Mouse (Mus musculus) lung, embryonic 15.5 days (tissue): ENCODE results near the gene Csmd2. TPM values are rescaled to one million over a fixed set of nuclear protein-coding genes. Genes with fewer than 3 reads are reported as not detected.

Source experiments
- ATAC-seq: fragments of 200-750 bp; cut with Nextera tagmentation; 2 replicates; pipeline ENCODE4 v1.8.0; 2017; ENCODE audit warnings: moderate number of reproducible peaks, borderline replicate concordance; ENCODE audit not compliant: low FRiP score, low TSS enrichment; ENCODE audit errors: extremely low read depth
- H3K27ac ChIP-seq: fragments of 300-500 bp; sonication (generic); 2 replicates; pipeline ENCODE4 v1.5.1; 2015; ENCODE audit warnings: moderate library complexity, mild to moderate bottlenecking, inconsistent platforms
- H3K27me3 ChIP-seq: fragments of 300-500 bp; sonication (generic); 2 replicates; pipeline ENCODE4 v1.6.1; 2015; ENCODE audit warnings: inconsistent platforms
- H3K36me3 ChIP-seq: fragments of 300-500 bp; sonication (generic); 2 replicates; pipeline ENCODE4 v1.6.1; 2015; ENCODE audit warnings: inconsistent platforms
- H3K4me1 ChIP-seq: fragments of 300-500 bp; sonication (generic); 2 replicates; pipeline ENCODE4 v1.6.1; 2015; ENCODE audit warnings: inconsistent platforms
- H3K4me2 ChIP-seq: fragments of 300-500 bp; sonication (generic); 2 replicates; pipeline ENCODE4 v1.6.1; 2015; ENCODE audit warnings: inconsistent platforms, mild to moderate bottlenecking, moderate library complexity
- H3K4me3 ChIP-seq: fragments of 300-500 bp; sonication (generic); 2 replicates; pipeline ENCODE4 v1.5.1; 2015; ENCODE audit warnings: mild to moderate bottlenecking, inconsistent platforms
- H3K9ac ChIP-seq: fragments of 300-500 bp; sonication (generic); 2 replicates; pipeline ENCODE4 v1.6.1; 2015; ENCODE audit warnings: inconsistent platforms
- H3K9me3 ChIP-seq: fragments of 300-500 bp; sonication (generic); 2 replicates; pipeline ENCODE4 v1.6.1; 2016; ENCODE audit warnings: inconsistent platforms
- WGBS: fragments of 180-500 bp; shearing (Covaris S2); methylation state at CpG from one replicate; pipeline ENCODE4 v1.1.7; 2015; 5-methylcytosine and 5-hydroxymethylcytosine counted together
- polyA plus RNA-seq: library from polyadenylated mRNA; unstranded; fragments of >200 nt; fragmentation: Nextera tagmentation; extraction: Ambion mirVana; gene quantifications from 2 replicates; pipeline ENCODE4 v1.2.1, GENCODE M21; 2015

The Csmd2 gene
- polyA plus RNA-seq, 1 experiment from 2014 or later = 0.21 TPM

DNA sequence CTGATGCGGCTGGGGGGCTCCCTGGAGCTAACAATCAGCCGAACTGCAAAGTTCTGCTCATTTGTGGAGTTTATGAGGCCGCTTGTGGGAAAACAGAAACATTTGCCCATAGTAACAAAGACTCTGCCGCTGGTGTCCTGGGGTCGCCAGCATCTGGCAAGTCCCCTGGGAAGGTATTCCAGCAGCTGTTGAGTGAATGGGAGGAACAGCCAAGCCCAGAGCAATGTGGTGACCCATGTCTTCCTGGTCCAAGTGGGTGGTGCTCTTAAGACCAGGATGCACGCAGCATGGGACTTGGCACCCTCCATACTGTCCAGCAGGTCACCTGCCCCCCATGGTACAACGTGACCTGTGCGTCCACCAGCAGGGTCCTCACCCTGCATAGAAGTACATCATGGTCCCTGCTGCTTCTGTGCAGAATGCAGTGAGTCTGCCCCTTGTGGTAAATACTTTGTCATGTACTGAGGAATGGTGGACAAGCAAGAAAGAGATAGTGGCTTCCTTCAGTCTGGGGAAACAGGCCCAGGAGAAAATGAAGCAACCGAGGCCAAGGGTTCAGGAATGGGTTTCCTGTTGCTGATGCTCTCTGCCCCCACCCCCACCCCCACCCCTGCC, 281.7 kb downstream of the Csmd2 start:
- H3K4me3 ChIP-seq = no peak overlapping the region
- 68% methylated on average over 9 of the region's 9 CpGs for WGBS
- peak overlapping the region; percentile 45; the same call in 1 of the 2 replicates for H3K27ac ChIP-seq
- no peaks in the 10 kb centered on the region for H3K36me3 ChIP-seq
- no peak overlapping the region for H3K4me2 ChIP-seq
- H3K27me3 ChIP-seq = no peaks in the 10 kb centered on the region
- no peaks in the 10 kb centered on the region for H3K9me3 ChIP-seq
- peaks cover 39% of the 10 kb centered on the region for H3K4me1 ChIP-seq
- ATAC-seq = no peak
- no peak overlapping the region for H3K9ac ChIP-seq

DNA sequence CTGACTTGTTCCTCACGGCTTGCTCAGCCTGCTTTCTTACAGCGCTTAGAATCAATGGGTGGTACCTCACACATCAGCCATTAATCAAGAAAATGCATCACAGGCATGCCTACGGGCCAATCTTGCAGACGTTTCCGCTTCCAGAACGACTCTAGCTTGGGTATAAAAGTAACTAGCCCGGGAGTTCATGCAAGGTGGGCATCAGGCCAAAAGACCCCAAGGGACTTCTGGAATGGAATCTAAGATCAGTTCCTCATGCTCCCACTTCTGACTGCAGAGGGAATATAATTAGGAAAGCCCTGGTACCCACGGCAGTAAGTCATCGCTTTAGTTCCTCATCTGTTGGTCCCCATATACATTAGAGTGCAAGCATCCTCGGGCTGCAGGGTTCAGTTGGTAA, 282.5 kb downstream of the Csmd2 start:
- Histone ChIP-seq H3K9me3 (no peaks in the 10 kb centered on the region), H3K36me3 (no peaks in the 10 kb centered on the region), H3K4me1 (peaks cover 38% of the 10 kb centered on the region), H3K4me2 (no peak overlapping the region), H3K4me3 (no peak overlapping the region), H3K27ac (peak overlapping the region; percentile 45), H3K27me3 (no peaks in the 10 kb centered on the region), H3K9ac (no peak overlapping the region)
- WGBS = 46% methylated on average over 10 of the region's 10 CpGs
- ATAC-seq = no peak

DNA sequence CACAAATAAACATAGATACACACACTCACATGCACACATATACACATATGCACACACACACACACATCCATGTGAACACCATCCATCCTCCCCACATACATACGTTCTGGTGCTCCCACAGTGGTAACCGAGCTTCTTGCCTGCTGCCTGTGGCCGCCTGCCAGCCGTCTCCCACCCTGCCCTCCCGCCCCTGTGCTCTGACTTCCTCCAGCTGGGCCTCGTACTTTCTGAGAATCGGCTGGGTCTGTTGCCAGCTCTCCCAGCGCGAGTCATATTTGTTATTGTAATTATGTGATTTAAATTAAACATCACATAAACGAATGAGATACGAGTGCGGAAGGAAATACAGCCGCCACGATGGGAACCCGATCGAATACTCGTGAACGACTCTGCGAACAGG, 283.3 kb downstream of the Csmd2 start:
- Histone ChIP-seq H3K27me3 (no peaks in the 10 kb centered on the region), H3K4me1 (peaks cover 37% of the 10 kb centered on the region), H3K4me2 (no peak overlapping the region), H3K9ac (no peak overlapping the region), H3K9me3 (no peaks in the 10 kb centered on the region), H3K4me3 (no peak overlapping the region), H3K36me3 (no peaks in the 10 kb centered on the region), H3K27ac (peak overlapping the region; percentile 76)
- WGBS = 26% methylated on average over 19 of the region's 19 CpGs
- ATAC-seq = peak; percentile 81; the same call in 1 of the 2 replicates

DNA sequence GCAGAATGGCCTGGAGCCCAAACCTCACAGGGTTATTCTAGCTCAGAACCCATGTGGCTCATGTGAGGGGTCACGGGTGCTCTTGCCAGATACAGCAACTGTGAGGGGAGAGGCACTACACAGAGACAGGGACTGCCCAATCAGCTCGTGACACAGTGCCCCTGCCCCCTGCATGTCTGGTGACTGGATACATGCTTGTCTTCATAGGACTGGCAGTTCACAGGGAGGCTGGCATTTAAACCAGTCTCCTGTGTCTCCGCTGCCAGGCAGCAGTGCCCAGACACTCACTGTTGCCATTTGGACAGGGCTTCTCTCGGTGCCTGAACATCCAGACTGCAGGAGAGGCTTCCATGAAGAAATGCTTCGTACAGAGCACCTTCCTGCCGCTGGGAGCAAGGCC, 284.8 kb downstream of the Csmd2 start:
- 66% methylated on average over 6 of the region's 6 CpGs for WGBS
- peaks cover 37% of the 10 kb centered on the region for H3K4me1 ChIP-seq
- H3K27ac ChIP-seq = no peak overlapping the region
- H3K27me3 ChIP-seq = no peaks in the 10 kb centered on the region
- no peaks in the 10 kb centered on the region for H3K9me3 ChIP-seq
- no peak overlapping the region for H3K4me2 ChIP-seq
- ATAC-seq = no peak
- H3K9ac ChIP-seq = no peak overlapping the region
- no peak overlapping the region for H3K4me3 ChIP-seq
- H3K36me3 ChIP-seq = no peaks in the 10 kb centered on the region

DNA sequence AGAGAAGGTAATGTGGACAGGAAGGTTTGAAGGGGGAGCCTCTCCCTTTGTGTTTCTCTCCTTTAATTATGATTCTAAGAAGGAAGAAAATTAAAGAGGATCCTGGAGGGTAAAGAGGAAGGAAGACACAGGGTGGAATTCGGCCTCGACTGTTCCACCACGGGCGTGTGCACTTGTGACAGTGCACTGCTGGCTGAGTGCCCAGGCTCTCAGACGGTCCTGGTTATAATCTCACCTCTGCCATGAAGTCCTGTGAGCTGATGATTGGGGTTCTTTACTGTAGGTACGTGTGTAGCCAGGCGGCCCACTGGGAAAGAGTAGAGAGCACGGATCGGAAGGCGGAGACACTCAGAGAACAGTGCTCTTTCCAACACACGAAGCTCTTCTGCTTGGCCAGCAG, 285.5 kb downstream of the Csmd2 start:
- no peaks in the 10 kb centered on the region for H3K27me3 ChIP-seq
- H3K4me2 ChIP-seq = no peak overlapping the region
- H3K36me3 ChIP-seq = no peaks in the 10 kb centered on the region
- no peak overlapping the region for H3K4me3 ChIP-seq
- ATAC-seq = no peak
- 61% methylated on average over 11 of the region's 11 CpGs for WGBS
- H3K9me3 ChIP-seq = no peaks in the 10 kb centered on the region
- peaks cover 37% of the 10 kb centered on the region for H3K4me1 ChIP-seq
- H3K9ac ChIP-seq = no peak overlapping the region
- H3K27ac ChIP-seq = no peak overlapping the region

DNA sequence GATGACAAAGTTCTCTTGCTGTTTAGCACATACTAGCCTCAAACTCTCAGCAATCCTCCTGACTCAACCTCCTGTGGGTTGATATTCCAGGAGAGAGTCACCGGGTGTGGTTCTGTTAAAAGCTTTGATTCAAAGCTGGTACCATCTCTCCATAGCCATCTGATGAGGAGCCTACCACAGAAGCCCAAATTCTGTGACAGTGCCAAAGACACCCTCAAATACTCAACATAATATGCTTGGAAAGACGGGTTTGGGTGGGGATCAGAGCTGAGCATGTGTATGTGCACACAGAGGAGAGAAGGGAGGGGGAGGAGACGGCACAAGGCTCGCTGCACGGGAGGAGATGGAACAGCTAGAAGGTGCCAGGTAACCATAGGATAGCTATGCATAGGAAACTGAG, 287.5 kb downstream of the Csmd2 start:
- peaks cover 25% of the 10 kb centered on the region for H3K4me1 ChIP-seq
- H3K9me3 ChIP-seq = no peaks in the 10 kb centered on the region
- H3K4me3 ChIP-seq = no peak overlapping the region
- H3K27ac ChIP-seq = no peak overlapping the region
- H3K36me3 ChIP-seq = no peaks in the 10 kb centered on the region
- 80% methylated on average over 5 of the region's 5 CpGs for WGBS
- no peak overlapping the region for H3K4me2 ChIP-seq
- ATAC-seq = no peak
- no peak overlapping the region for H3K9ac ChIP-seq
- no peaks in the 10 kb centered on the region for H3K27me3 ChIP-seq

DNA sequence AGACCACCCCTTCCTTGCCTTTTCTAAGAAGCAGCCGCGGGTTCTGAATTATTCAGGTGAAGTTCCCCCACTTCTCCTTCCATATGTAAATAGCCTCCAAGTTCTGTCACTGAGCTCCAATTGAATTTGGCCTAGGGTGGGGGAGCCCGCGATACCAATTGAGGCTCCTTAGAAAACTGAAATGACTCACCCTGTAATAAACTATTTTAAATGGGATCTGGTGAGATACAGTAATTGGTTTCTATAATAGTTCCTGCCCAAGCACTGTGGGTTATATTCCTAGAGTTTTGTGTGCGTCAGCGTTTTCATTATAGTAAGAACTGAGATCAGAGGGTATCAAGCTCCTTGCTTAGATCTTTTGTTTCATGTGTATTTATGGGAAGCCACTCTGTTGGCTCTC, 287.9 kb downstream of the Csmd2 start:
- WGBS = 81% methylated on average over 6 of the region's 6 CpGs
- Histone ChIP-seq H3K4me1 (peaks cover 20% of the 10 kb centered on the region), H3K27ac (no peak overlapping the region), H3K9ac (no peak overlapping the region), H3K4me3 (no peak overlapping the region), H3K9me3 (no peaks in the 10 kb centered on the region), H3K36me3 (no peaks in the 10 kb centered on the region), H3K27me3 (no peaks in the 10 kb centered on the region), H3K4me2 (no peak overlapping the region)
- ATAC-seq = no peak

DNA sequence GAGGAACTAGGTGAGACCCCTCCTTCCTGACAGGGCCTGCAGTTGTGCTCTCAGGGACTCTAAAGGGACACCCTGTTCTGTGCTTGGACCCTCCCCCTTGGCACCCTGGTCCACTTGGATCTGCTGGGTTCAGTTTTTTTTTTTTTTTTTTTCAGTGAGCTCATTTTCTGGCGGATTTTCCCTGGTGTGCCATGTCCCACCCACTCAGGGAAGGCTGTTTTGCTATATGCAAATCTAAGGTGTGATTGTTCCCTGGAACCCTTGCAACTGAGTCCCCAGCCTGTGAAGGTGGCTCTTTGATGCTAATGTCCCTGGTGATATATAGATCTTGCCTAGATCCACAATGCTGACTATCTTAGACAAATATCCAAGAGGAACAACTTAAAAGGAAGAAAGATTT, 297.4 kb downstream of the Csmd2 start:
- no peaks in the 10 kb centered on the region for H3K27me3 ChIP-seq
- H3K4me1 ChIP-seq = no peaks in the 10 kb centered on the region
- WGBS = 64% methylated on average over 1 of the region's 1 CpGs
- no peak overlapping the region for H3K27ac ChIP-seq
- no peak overlapping the region for H3K4me2 ChIP-seq
- no peak overlapping the region for H3K9ac ChIP-seq
- no peaks in the 10 kb centered on the region for H3K36me3 ChIP-seq
- no peak for ATAC-seq
- no peak overlapping the region for H3K4me3 ChIP-seq
- H3K9me3 ChIP-seq = no peaks in the 10 kb centered on the region

DNA sequence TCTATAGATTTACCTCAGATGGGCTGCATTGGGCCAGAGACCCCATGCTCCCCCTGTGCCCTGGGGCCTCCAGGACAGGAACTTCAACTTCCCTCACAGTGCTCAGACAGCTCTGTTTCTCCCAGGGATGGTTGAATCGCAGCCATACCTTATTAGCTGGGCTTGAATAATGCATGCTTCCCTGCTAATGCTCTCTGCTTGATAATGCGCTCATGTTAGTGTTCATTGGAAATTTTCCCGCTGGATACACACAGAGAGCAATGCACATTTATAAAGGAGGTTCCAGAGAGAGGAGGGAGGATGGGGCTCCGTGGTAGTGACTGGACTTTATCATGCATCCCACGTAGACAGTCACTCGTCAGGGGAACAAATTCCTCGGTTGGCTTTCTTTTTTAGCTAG, 300.4 kb downstream of the Csmd2 start:
- Histone ChIP-seq H3K4me3 (no peak overlapping the region), H3K27ac (no peak overlapping the region), H3K4me2 (no peak overlapping the region), H3K36me3 (no peaks in the 10 kb centered on the region), H3K9me3 (no peaks in the 10 kb centered on the region), H3K9ac (no peak overlapping the region), H3K4me1 (no peaks in the 10 kb centered on the region), H3K27me3 (no peaks in the 10 kb centered on the region)
- WGBS = 77% methylated on average over 7 of the region's 7 CpGs
- ATAC-seq = no peak

DNA sequence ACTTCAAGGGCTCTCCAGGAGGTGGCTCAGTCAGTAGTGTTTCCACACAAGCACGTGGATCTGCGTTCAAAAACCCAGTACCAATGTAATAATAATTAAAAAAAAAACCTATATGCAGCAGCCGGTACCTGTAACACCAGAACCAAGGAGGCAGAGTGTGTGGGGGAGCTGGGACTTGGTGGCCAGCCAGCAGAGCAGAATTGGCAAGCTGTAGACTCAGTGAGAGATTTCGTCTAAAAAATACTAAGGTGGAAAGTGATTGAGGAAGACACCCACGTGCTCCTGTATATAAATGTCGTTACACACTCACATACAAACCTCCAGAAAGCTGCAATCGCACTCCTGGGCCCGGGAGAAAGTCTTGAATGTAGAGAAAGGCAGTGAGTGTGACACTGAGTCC, 316.4 kb downstream of the Csmd2 start:
- H3K4me1 ChIP-seq = no peaks in the 10 kb centered on the region
- no peaks in the 10 kb centered on the region for H3K36me3 ChIP-seq
- no peak overlapping the region for H3K4me3 ChIP-seq
- ATAC-seq = no peak
- no peaks in the 10 kb centered on the region for H3K9me3 ChIP-seq
- H3K9ac ChIP-seq = no peak overlapping the region
- WGBS = 59% methylated on average over 8 of the region's 8 CpGs
- H3K27me3 ChIP-seq = no peaks in the 10 kb centered on the region
- H3K27ac ChIP-seq = no peak overlapping the region
- no peak overlapping the region for H3K4me2 ChIP-seq

DNA sequence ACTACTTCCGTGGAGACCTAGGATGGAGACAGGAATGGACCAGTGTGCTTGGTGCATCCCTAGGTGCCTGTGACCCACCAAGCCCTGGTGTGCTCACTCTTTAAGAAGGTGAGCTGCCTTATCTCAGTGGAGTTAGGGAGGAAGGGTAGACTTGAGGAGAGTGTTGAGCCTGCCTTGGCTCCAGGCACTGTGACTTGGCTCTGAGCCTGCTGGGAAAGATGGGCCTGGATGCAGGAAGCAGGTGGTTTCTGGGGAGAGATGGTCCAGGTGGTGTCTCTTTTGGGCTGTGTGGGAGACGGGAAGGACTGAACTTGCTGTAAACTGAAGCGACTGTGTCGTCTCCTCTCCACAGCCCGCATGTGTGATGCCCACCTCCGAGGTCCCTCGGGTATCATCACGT, 318.4 kb downstream of the Csmd2 start:
- H3K4me2 ChIP-seq = no peak overlapping the region
- WGBS = 96% methylated on average over 8 of the region's 8 CpGs
- no peak overlapping the region for H3K9ac ChIP-seq
- no peaks in the 10 kb centered on the region for H3K27me3 ChIP-seq
- H3K36me3 ChIP-seq = no peaks in the 10 kb centered on the region
- no peaks in the 10 kb centered on the region for H3K4me1 ChIP-seq
- H3K4me3 ChIP-seq = no peak overlapping the region
- H3K9me3 ChIP-seq = no peaks in the 10 kb centered on the region
- no peak overlapping the region for H3K27ac ChIP-seq
- ATAC-seq = no peak

DNA sequence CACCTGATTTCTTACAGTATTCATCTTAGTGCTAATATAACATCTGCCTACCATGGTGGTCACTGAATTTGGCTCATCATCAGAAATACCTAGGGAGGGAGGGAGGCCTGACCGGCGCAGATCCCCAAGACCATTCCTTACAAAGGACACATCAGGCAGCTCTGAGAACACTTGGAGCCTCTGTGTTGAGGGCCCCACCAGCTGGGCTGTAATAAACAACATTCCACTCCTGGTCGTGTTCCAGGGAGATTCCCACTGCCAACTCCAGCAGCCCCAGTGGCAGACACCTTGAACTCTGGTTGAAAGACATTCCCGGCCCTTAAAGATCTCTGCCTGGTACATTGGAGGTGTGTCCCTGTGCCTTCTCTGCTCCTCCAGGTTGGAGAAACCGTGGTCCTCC, 327.7 kb downstream of the Csmd2 start:
- no peaks in the 10 kb centered on the region for H3K9me3 ChIP-seq
- H3K27ac ChIP-seq = no peak overlapping the region
- no peak overlapping the region for H3K4me3 ChIP-seq
- H3K4me2 ChIP-seq = no peak overlapping the region
- no peaks in the 10 kb centered on the region for H3K36me3 ChIP-seq
- H3K9ac ChIP-seq = no peak overlapping the region
- peaks cover 12% of the 10 kb centered on the region; the same call in 1 of the 2 replicates for H3K4me1 ChIP-seq
- no peaks in the 10 kb centered on the region for H3K27me3 ChIP-seq
- WGBS = 36% methylated on average over 5 of the region's 5 CpGs
- no peak for ATAC-seq

DNA sequence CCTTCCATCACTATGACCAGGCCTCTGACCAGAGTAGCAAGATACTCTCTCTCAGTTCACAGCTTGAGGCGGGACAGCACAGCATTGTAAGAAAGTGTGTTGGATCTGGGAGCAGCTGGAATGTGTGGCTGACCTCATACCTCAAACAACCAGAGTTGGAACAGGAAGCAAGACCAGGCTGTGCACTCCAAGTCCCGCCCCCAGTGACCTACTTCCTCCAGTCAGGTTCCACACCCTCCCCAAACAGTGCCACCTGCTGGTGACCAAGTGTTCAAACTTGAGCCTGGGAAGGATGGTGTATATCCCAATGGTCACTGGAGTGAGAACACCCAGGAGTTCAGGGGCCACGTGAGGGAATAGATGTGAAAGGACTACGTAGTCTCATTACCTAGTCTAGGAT, 330.3 kb downstream of the Csmd2 start:
- H3K27ac ChIP-seq = no peak overlapping the region
- H3K4me3 ChIP-seq = no peak overlapping the region
- no peak overlapping the region for H3K4me2 ChIP-seq
- no peak for ATAC-seq
- WGBS = 93% methylated on average over 4 of the region's 4 CpGs
- H3K4me1 ChIP-seq = peaks cover 12% of the 10 kb centered on the region; the same call in 1 of the 2 replicates
- no peaks in the 10 kb centered on the region for H3K36me3 ChIP-seq
- H3K27me3 ChIP-seq = no peaks in the 10 kb centered on the region
- H3K9ac ChIP-seq = no peak overlapping the region
- no peaks in the 10 kb centered on the region for H3K9me3 ChIP-seq
